Mouse (Mus musculus) right cerebral cortex, adult 2 months (tissue): ENCODE data around the gene Zfp235.
A peak's percentile ranks its signal among the peaks of the same experiment; 100 is the strongest.

Experiments
- DNase-seq, 2 experiments: peaks; one replicate each; pipeline ENCODE4 v3.0.0; 2021 to 2022; ENCODE audit warnings: low spot score in 2 of 2

Zfp235 gene

GRCm38 (mm10) chr7:24133996-24134828, at the start of gene Zfp235:
TSS of gene Zfp235 (plus strand) at chr7:24134169.
- peak; percentile 91 to 95 for DNase-seq

DNA sequence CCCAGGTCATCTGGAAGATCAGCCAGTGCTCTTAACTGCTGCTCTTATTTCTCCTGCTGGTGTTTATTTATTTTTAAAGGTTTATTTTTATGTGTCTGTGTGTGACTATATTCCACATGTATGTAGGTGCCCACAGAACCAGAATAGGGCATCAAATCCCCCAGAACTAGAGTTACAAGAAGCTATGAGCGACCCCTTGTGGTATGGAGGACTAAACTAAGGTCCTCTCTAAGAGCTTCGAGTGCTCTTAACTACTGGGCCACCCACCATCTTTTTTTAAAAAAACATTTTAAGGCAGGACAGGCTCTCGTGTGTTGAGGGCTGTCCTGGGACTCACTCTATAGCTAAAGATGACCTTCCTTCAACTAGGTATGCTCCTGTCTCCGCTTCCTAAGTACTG, 47.1 kb upstream of the Zfp235 start:
- no peak for DNase-seq

GRCm38 (mm10) chr7:24087485-24088125, 46.4 kb upstream of the Zfp235 start:
- DNase-seq = no peak

- no peak for DNase-seq
Measured at GRCm38 (mm10) chr7:24104403-24104802, 29.6 kb upstream of the Zfp235 start.

- no peak for DNase-seq
Measured at GRCm38 (mm10) chr7:24105144-24105703, 28.7 kb upstream of the Zfp235 start.

GRCm38 (mm10) chr7:24110839-24111238, 23.1 kb upstream of the Zfp235 start:
- no peak for DNase-seq

DNA sequence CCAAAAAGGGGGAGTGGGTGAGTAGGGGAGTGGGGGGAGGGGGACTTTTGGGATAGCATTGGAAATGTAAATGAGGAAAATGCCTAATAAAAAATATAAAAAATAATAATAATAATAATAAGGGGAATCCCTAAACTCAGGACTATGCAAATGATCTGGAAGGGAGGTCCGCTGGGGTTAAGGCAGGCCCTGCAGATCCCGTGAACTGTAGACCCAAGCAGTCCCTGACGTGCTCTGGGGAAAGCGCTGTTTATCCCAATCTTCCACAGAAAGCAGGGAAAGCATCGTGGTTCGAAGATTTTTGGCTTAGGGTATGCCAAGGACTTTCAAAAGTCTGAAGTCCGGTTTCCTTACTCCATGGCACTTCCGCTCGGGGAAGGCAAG, 22.2 kb upstream of the Zfp235 start:
- no peak for DNase-seq

DNA sequence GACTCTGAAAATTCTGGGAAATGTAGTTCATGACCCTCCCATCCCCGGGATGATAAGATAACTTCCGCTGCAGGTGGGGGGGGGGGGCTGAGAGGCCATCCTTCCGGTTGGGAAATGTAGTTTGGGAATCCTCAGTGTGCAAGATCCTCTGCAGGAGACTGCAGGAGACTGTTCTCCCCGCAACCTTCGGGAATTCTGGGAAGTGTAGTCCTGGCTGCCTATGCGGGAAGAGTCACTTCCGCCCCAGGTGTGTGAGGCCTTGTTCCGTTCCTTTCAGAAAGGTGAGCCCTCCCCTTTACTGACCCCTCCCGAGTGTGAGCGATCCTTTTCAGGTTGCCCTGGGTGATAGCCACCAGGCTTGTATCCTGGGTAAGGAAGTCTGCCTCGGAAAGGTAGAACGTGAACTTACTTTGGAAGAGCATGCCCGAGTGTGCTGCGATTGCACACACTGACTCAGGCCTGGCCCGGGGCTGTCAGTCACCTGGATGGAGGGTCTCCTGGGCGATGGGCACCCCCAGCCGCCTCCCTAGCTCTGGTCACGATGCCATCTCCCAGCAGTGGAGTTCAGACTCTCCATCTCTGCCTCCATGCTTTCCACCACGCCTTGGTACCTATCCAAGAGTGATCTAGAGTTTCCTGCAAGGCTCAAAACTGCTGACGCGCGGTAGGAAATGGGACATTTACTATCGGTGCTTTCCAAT, 21.7 kb upstream of the Zfp235 start, which contains the start of gene Zfp112:
TSS of gene Zfp112 (plus strand) at position 159 of the 701 bp plus-strand sequence.
- DNase-seq = peak; percentile 82 to 87

DNA sequence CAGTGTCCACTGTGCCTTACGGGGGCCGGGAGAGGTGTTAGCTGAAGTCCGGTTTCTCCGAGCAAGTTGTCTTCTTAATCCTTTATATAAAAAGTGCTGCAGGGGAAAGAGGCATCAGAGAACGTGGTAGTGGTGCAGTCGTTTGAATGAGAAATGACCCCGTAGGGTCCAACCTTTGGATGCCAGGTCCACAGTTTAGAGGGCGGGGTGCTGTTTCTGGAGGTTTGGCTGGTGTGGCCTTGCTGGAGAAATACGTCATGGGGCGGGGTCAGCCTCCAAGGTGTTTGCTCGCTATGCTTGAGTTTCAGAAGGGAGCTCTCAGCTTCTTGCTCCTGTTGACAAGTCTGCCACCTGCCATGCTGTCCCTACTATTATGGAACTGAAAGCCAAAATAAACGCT, 21.0 kb upstream of the Zfp235 start:
- peak; percentile 32 to 35 for DNase-seq

- no peak for DNase-seq
Measured at GRCm38 (mm10) chr7:24116655-24117054, 17.3 kb upstream of the Zfp235 start.

GRCm38 (mm10) chr7:24133425-24133995, 459 bp upstream of the Zfp235 start:
- DNase-seq = peak; percentile 7 to 13

DNA sequence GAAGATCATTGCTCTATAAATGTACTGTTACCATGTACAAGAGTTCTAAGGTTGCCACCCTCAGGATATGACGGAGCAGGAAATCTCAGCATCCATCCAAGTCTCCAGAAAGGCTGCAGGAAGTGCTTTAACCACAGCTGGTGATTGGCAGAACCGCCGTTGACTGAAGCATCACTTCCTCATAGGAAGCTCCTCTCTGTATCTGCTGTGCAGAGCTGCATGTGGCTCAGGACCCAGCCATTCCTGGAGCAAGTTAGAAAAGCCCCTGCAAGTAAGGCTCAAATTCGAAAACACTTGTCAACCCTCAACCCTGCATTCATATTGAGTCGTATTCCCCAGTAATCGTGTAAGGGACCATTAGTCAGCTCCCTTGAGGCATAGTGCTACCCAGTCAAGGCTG, 8.6 kb downstream of the Zfp235 start:
- no peak for DNase-seq

GRCm38 (mm10) chr7:24153272-24153671, 19.3 kb downstream of the Zfp235 start:
- DNase-seq = no peak

DNA sequence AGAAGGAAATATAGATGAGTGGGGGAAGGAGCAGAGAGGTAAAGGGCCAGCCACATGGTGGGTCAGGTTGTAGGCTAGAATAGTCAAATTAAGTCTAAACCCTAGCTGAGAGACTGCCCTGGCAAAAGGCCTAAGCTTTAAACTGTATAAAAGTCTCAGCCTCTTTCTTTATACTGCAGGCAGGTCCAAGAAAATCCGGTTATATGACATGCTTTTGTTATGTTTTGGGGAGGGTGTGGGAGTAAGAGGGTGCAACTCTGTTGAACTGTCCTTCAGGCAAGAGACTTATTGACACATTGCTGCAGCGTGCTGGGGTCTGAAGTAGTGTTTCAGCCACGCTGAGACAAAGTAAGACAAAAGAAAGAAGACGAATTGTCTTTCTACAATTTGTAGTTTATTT, 38.2 kb downstream of the Zfp235 start:
- no peak for DNase-seq

DNA sequence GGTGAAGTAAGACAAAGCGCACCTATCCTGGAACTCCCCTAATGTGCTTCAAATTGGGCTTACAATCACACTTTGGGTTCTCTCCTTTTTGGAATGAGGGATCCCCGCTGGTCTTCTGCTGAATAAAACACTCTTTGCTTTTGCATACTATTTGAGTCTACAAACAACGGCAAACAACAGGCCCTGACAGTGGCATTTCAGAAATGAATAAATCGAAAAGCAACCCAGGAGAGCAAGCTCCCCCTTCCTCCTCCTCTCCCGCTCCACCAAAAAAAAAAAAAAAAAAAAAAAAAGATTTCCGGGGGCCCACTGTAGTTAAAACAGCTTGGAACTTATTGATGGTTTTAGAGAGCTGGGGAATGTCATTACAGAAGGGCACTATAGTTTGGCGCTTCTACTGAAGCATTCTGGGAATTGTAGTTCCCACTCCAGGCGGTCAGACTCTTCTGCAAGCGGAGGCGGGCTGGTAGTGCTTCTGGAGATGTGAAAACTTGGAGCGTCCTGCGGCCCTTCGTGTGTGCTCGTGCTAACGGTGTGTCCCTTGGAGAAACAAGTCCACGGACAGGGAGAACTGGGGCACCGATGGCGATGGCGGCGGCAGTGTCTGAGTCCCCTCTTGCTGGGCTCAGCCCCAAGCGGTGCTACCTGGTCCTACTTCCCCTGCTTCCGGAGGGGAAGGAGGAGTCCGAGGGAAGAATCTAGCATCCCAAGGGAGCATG, 40.8 kb downstream of the Zfp235 start, which contains the start of gene Zfp114:
TSS of gene Zfp114 (plus strand) at position 443 of the 719 bp plus-strand sequence.
- peak; percentile 74 to 78 for DNase-seq

DNA sequence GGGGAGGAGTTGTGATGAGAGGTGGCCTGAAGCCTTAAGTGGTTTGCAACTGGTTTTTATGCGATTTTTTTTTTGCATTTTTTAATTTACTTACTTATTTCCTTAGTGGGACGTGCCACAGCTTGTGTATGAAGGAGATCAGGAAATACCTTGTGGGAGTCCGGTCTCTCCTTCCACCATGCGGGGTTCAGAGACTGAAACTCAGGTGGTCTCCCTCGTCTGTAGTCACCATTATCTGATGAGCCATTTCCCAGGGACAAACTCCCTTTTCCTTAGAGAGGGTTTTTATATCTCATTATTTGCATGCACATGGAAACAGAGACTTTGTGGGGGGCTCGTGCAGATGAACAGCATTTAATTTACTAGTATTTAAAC, 41.4 kb downstream of the Zfp235 start:
- no peak for DNase-seq

DNA sequence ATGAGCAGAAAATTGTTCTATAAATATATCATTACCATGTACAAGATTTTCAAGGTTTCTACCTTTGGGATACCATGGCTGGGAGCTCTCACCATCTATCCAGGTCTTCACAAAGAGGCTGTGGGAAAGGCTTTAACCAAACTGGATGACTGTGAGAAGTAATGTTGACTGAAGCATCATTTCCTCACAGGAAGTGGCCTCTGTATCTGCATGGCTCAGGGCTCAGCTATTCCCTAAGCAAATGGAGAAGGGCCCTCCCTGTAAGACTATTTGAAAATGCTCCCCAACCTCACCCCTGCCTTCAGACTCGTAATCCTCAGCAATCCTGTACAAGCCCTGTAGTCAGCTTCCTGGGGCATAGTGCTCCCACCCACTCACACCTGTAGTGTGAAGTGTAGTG, 53.6 kb downstream of the Zfp235 start:
- DNase-seq = no peak

DNA sequence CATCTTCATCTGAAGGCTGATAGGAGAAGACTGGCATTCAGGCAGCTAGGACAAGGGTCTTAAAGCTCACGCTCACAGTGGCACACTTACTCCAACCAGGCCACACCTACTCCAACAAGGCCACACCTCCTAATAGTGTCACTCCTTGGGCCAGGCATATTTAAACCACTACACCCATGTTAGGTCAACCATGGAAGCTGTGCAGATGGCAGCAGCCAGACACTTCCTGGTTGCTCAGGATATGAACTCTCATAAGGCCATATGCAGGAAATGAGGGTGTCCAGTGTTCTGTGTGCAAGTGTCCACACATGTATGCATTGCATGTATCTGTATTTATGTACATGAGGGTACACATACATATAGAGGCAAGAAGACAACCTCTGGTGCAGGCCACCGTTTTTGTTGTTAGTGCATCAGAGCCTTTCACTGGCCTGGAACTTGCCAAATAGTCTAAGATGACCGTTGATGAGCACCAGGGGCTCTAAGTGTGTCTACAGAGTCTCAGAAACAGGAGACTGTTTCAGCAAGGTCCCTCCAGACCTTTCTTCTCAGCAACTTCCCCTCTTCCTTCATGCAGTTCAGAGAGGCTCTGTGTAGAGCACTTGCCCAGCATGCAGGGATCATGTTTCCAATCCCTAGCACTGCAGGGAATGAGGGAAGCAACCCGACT, 55.1 kb downstream of the Zfp235 start:
- DNase-seq = no peak

DNA sequence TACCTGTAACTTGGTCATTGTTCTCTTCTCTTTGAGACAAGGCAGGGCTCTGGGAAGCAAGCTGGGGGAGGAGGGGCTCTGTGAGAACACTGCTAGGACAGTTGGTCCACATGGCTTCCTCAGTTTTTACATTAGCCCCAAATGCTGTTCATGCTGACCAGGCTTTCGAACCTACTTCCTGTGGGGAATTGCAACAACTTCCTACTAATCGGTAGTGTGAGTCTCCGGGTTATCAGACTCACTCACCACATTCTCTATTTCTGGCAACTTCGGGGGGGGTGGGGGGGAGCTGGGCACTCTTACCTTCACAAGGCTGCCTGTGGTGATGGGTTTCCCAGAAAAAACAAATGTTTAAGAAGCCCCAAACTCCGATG, 55.6 kb downstream of the Zfp235 start:
- no peak for DNase-seq

DNA sequence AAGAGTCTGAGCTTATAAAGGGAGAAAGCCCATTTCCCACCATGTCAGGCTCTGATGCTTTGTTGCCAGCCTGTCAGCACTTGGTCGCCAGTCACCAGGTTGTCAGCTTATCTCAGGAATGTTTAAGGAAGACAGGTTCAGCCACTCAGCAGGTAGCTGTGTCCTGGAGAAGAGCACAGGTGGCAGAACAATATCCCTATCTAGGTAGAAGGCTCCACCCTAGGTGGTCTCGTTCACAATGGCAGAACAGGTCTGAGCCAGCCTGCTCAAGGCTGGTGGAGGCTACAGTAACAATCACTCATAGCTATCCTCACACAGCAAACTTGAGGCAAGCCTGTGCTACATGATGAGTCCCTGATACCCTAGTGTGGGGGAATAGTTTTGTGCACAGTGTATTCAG, 57.4 kb downstream of the Zfp235 start:
- DNase-seq = no peak
